Mouse (Mus musculus) heart, postnatal 0 days (tissue): ENCODE measurements at regions not wholly inside any gene's neighbourhood (a gene's known extent, or its start where the extent isn't known, plus 50 kb on each side); places are given as distances from the start of the nearest gene placed in this dataset.

Source experiments
- ATAC-seq: fragments of 200-750 bp; cut with Nextera tagmentation; 2 replicates; pipeline ENCODE4 v1.8.0; 2017; ENCODE audit warnings: low read depth, moderate number of reproducible peaks, moderate library complexity; ENCODE audit not compliant: insufficient read depth
- DNase-seq: peaks from one replicate; pipeline ENCODE4 v3.0.0-alpha.2; 2016; ENCODE audit warnings: low spot score
- H3K27ac ChIP-seq: fragments of 300-500 bp; sonication (generic); 2 replicates; pipeline ENCODE4 v1.5.1; 2014; ENCODE audit warnings: low read depth, mild to moderate bottlenecking
- H3K27me3 ChIP-seq: fragments of 300-500 bp; sonication (generic); 2 replicates; pipeline ENCODE4 v1.6.1; 2014; ENCODE audit warnings: low read length, mixed read lengths; ENCODE audit not compliant: control insufficient read depth, insufficient read depth
- H3K36me3 ChIP-seq: fragments of 300-500 bp; sonication (generic); replicated peaks from 2 replicates; pipeline ENCODE4 v1.6.1; 2014; ENCODE audit warnings: low read length, mixed read lengths; ENCODE audit not compliant: control insufficient read depth, insufficient read depth
- H3K4me1 ChIP-seq: fragments of 300-500 bp; sonication (generic); 2 replicates; pipeline ENCODE4 v1.6.1; 2014; ENCODE audit warnings: antibody characterized with exemption; ENCODE audit not compliant: control insufficient read depth, insufficient read depth
- H3K4me2 ChIP-seq: fragments of 300-500 bp; sonication (generic); 2 replicates; pipeline ENCODE4 v1.6.1; 2014; ENCODE audit warnings: low read depth, mild to moderate bottlenecking, low read length, moderate library complexity
- H3K4me3 ChIP-seq: fragments of 300-500 bp; sonication (generic); 2 replicates; pipeline ENCODE4 v1.5.1; 2014; ENCODE audit warnings: low read depth, low read length
- H3K9ac ChIP-seq: fragments of 300-500 bp; sonication (generic); replicated peaks from 2 replicates; pipeline ENCODE4 v1.6.1; 2014; ENCODE audit warnings: low read depth, low read length, mixed read lengths
- H3K9me3 ChIP-seq: fragments of 300-500 bp; sonication (generic); replicated peaks from 2 replicates; pipeline ENCODE4 v1.6.1; 2016; ENCODE audit warnings: low read length; ENCODE audit not compliant: control insufficient read depth
- CTCF ChIP-seq: IDR thresholded peaks from 2 replicates; pipeline ENCODE4 v1.5.1; 2016; ENCODE audit warnings: antibody characterized with exemption, control low read depth, low read depth
- EP300 ChIP-seq: IDR thresholded peaks from 2 replicates; pipeline ENCODE4 v1.6.1; 2016; ENCODE audit warnings: antibody characterized with exemption, low read depth
- WGBS: fragments of 180-500 bp; shearing (Covaris S2); extraction: QIAGEN DNeasy Blood & Tissue Kit; methylation state at CpG from one replicate; pipeline ENCODE4 v1.1.7; 2014; 5-methylcytosine and 5-hydroxymethylcytosine counted together

DNA sequence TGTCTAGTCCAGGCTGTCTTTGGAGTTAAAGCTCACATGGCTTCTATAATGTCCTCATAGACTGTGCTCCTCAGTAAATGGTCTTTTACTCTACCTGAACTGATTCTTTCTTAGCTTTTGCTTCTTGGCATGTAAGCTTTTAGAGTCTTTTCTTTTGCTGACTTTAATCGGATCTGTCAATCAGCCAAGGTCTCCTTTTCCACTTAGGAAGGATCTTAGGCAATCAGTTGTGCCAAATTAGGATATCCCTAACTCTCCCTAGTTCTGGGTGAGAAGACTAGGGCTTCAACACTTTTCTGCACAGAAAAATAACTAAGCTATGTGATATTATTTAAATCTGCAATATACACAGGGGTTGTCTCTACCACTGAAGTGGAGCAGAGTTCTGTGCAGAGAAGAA, 193.8 kb upstream of the Slc24a2 start:
- Histone ChIP-seq H3K4me2 (no peak overlapping the region), H3K36me3 (no peaks in the 10 kb centered on the region), H3K27ac (no peak overlapping the region), H3K9me3 (no peaks in the 10 kb centered on the region), H3K9ac (no peak overlapping the region), H3K4me1 (no peaks in the 10 kb centered on the region), H3K27me3 (no peaks in the 10 kb centered on the region), H3K4me3 (no peak overlapping the region)
- TF ChIP-seq CTCF (no peak), EP300 (no peak)
- 71% methylated on average over 1 of the region's 1 CpGs for WGBS
- ATAC-seq (no peak), DNase-seq (no peak)

DNA sequence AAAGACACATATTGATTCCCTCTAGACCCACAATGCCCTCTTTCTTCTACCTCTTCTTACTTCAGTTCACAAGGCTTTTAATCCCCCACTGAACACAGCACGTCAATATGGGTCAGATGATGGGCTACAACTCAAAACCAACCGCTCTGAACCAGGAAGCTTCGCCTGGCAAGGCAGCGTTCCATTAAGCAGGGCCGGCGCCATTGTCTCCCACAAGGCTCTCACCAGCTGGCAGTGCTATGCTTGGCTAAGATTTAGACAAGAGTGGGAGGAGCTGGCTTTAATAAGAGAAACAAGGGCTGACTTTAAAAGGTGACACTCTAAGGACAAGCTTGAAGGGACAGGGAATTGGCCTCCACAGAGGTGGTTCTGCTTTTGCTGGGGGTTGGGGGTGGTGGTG, 192.3 kb upstream of the Slc24a2 start:
- TF ChIP-seq EP300 (no peak), CTCF (no peak)
- no peak for ATAC-seq
- H3K4me1 ChIP-seq: no peaks in the 10 kb centered on the region
- no peaks in the 10 kb centered on the region for H3K36me3 ChIP-seq
- H3K9ac ChIP-seq: no peak overlapping the region
- H3K27ac ChIP-seq: no peak overlapping the region
- WGBS: 78% methylated on average over 6 of the region's 6 CpGs
- no peak overlapping the region for H3K4me3 ChIP-seq
- H3K9me3 ChIP-seq: no peaks in the 10 kb centered on the region
- DNase-seq: no peak
- no peak overlapping the region for H3K4me2 ChIP-seq
- H3K27me3 ChIP-seq: no peaks in the 10 kb centered on the region

- WGBS: 43% methylated on average over 6 of the region's 6 CpGs
- DNase-seq (no peak), ATAC-seq (no peak)
- Histone ChIP-seq H3K9me3 (no peaks in the 10 kb centered on the region), H3K4me3 (no peak overlapping the region), H3K27ac (no peak overlapping the region), H3K36me3 (no peaks in the 10 kb centered on the region), H3K27me3 (no peaks in the 10 kb centered on the region), H3K4me1 (no peaks in the 10 kb centered on the region), H3K4me2 (no peak overlapping the region), H3K9ac (no peak overlapping the region)
- TF ChIP-seq CTCF: no peak
- TF ChIP-seq EP300: no peak
Measured at GRCm38 (mm10) chr4:87403354-87403753, 173.1 kb upstream of the Slc24a2 start.

DNA sequence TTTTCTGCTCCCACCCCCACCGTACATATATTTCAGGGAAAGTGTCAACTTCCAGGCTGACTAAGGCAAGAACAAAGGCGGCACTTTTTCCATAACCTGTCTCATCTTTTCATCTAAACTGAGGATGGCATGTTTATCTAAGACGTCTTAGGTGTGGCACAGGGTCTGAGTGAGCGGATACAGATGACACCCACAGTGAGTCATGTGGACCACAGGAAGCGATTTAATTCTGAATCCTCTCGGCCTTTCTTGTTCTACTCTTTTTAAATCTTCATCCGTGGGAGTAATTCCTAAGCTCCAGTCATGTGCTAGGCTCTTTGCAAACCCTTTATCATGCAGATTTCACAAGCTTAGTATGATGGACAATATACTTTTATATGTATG, 171.9 kb upstream of the Slc24a2 start:
- no peak overlapping the region for H3K27ac ChIP-seq
- ATAC-seq (no peak), DNase-seq (no peak)
- H3K9ac ChIP-seq: no peak overlapping the region
- peak overlapping the region; percentile 52; the same call in 1 of the 2 replicates for H3K4me2 ChIP-seq
- WGBS: 77% methylated on average over 7 of the region's 7 CpGs
- H3K4me3 ChIP-seq: no peak overlapping the region
- no peaks in the 10 kb centered on the region for H3K27me3 ChIP-seq
- H3K36me3 ChIP-seq: no peaks in the 10 kb centered on the region
- TF ChIP-seq EP300 (no peak), CTCF (no peak)
- H3K9me3 ChIP-seq: no peaks in the 10 kb centered on the region
- H3K4me1 ChIP-seq: no peaks in the 10 kb centered on the region

- ATAC-seq (0 out of 2 replicates have a peak, but pooled peaks have one; percentile 51), DNase-seq (peak; percentile 46)
- Histone ChIP-seq H3K9ac (0 out of 2 replicates have a peak overlapping the region, but pooled peaks have one; percentile 3), H3K27me3 (no peaks in the 10 kb centered on the region), H3K4me2 (peak overlapping the region; percentile 52), H3K36me3 (no peaks in the 10 kb centered on the region), H3K27ac (no peak overlapping the region), H3K4me1 (no peaks in the 10 kb centered on the region), H3K4me3 (peak overlapping the region; percentile 14; the same call in 1 of the 2 replicates), H3K9me3 (no peaks in the 10 kb centered on the region)
- TF ChIP-seq EP300: no peak
- TF ChIP-seq CTCF: no peak
- 20% methylated on average over 20 of the region's 20 CpGs for WGBS
Measured at GRCm38 (mm10) chr4:87401316-87402172, 171.3 kb upstream of the Slc24a2 start.

GRCm38 (mm10) chr4:87386835-87387234, 156.6 kb upstream of the Slc24a2 start:
- ATAC-seq: no peak
- no peak overlapping the region for H3K9ac ChIP-seq
- WGBS: 69% methylated on average over 3 of the region's 3 CpGs
- H3K27me3 ChIP-seq: no peaks in the 10 kb centered on the region
- no peaks in the 10 kb centered on the region for H3K36me3 ChIP-seq
- no peaks in the 10 kb centered on the region for H3K9me3 ChIP-seq
- no peak overlapping the region for H3K4me3 ChIP-seq
- H3K27ac ChIP-seq: no peak overlapping the region
- TF ChIP-seq CTCF (no peak), EP300 (no peak)
- H3K4me1 ChIP-seq: no peaks in the 10 kb centered on the region
- H3K4me2 ChIP-seq: no peak overlapping the region
- DNase-seq: no peak
